Mouse (Mus musculus) liver, adult 2 months (tissue): Measurements from ENCODE around the gene Evx1.

Experiments used
- CTCF ChIP-seq: fragments of 200-500 bp; IDR thresholded peaks from 2 replicates; pipeline ENCODE4 v1.5.1; 2011; ENCODE audit warnings: low read depth, low read length, control low read depth
- POLR2A ChIP-seq: fragments of 200-500 bp; IDR thresholded peaks from 2 replicates; pipeline ENCODE4 v1.6.1; 2011; ENCODE audit warnings: low read length, control low read depth; ENCODE audit not compliant: insufficient read depth; ENCODE audit errors: extremely low read depth

- TF ChIP-seq CTCF (peak; percentile 74), POLR2A (no peak)
Observed at GRCm38 (mm10) chr6:52270494-52271480, 42.5 kb upstream of the Evx1 start.
